Mouse (Mus musculus) adrenal gland, adult 10 weeks (tissue): Measurements from ENCODE around the gene Gm42669. TPM values are rescaled to one million over a fixed set of nuclear protein-coding genes. Genes with fewer than 3 reads are reported as not detected.

Experiments
- polyA plus RNA-seq: library from polyadenylated mRNA; stranded (reverse); fragments of 350-450 nt; fragmentation: Illumina TruSeq; extraction: RNeasy Lipid Tissue Mini Kit (QIAGEN cat#74804); gene quantifications from one replicate; pipeline ENCODE4 v1.2.3, GENCODE M21; 2014; ENCODE audit warnings: low read depth, low replicate concordance

Gene Gm42669
- not detected for polyA plus RNA-seq

GRCm38 (mm10) chr5:107507321-107507720, at the start of gene Gm42669:
Gene Gm42669, plus strand, starts transcription at chr5:107507621.

GRCm38 (mm10) chr5:107534581-107534980, 27.2 kb downstream of the Gm42669 start, which contains the start of gene 1700028K03Rik:
Gene 1700028K03Rik, plus strand, starts transcription at chr5:107534709.

GRCm38 (mm10) chr5:107597301-107598077, 90.1 kb downstream of the Gm42669 start, which contains the start of the genes Rpap2 and Glmn:
Gene Rpap2, plus strand, starts transcription at chr5:107597373.
Gene Glmn, minus strand, starts transcription at chr5:107597888.

Other genes starting within 250 kb of the Gm42669 start
- 168 TPM for gene Tgfbr3, start 218.0 kb upstream of the Gm42669 start, polyA plus RNA-seq
- 8.0 TPM for gene Brdt, start 176.5 kb upstream of the Gm42669 start, polyA plus RNA-seq
- gene Ephx4, start 104.9 kb upstream of the Gm42669 start, polyA plus RNA-seq: 2.7 TPM
- not detected for gene Lpcat2b, start 76.1 kb upstream of the Gm42669 start, polyA plus RNA-seq
- gene Btbd8, start 69.6 kb upstream of the Gm42669 start, polyA plus RNA-seq: 12.5 TPM
- gene 1700028K03Rik, start 27.1 kb downstream of the Gm42669 start, polyA plus RNA-seq: not detected
- gene Rpap2, start 89.8 kb downstream of the Gm42669 start, polyA plus RNA-seq: 31.8 TPM
- gene Glmn, start 90.3 kb downstream of the Gm42669 start, polyA plus RNA-seq: 33.1 TPM
- not detected for gene Gfi1, start 218.4 kb downstream of the Gm42669 start, polyA plus RNA-seq